Mouse (Mus musculus): ENCODE measurements around the gene Usp16.

DNA sequence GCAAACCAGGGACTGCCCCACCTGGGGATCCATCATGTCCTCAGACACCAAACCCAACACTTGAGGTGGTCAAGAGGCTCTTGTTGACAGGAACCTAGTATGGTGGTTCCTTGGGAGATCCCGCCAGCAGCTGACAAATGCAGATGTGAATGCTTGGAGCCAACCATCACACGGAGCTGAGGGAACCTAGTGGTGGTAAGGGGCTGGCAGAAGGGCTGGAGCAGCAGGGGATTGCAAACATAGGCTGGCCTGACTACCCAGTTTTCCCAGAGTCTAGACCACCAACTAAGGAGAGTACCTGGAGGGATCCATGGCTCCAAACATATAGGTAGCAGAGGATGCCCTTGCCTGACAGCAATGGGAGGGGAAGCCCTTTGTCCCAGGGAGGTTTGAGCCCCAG is 1.3 kb upstream of the Usp16 start:
- TF ChIP-seq MAFK (IDR thresholded peaks at IDR 0.05; ENCODE audit: insufficient read depth, low read depth, low read length), result no peak
- TF ChIP-seq ZNF384 (IDR thresholded peaks at IDR 0.05; ENCODE audit: low read depth, low read length), result no peak
